Mouse (Mus musculus) liver, embryonic 14.5 days (tissue): ENCODE data around the gene Lrrc3c.

Source experiments
- CTCF ChIP-seq: IDR thresholded peaks from 2 replicates; pipeline ENCODE4 v1.5.1; 2016; ENCODE audit warnings: antibody characterized with exemption, low read depth, control low read depth
- EP300 ChIP-seq: IDR thresholded peaks from 2 replicates; pipeline ENCODE4 v1.6.1; 2016; ENCODE audit warnings: antibody characterized with exemption, low read depth

GRCm38 (mm10) chr11:98584146-98584545 lies 13.9 kb upstream of the Lrrc3c start:
- TF ChIP-seq CTCF (no peak), EP300 (no peak)
